Mouse (Mus musculus) liver (tissue): ENCODE data around the gene Rbms3.
A peak's percentile ranks its signal among the peaks of the same experiment; 100 is the strongest.

Experiments used
- DNase-seq: peaks from one replicate; pipeline ENCODE4 v3.0.0-alpha.2; 2020; ENCODE audit warnings: mixed read lengths

The Rbms3 gene

GRCm38 (mm10) chr9:116808401-116808800, 821.3 kb downstream of the Rbms3 start:
- DNase-seq, result no peak

- peak; percentile 13 for DNase-seq
Observed at GRCm38 (mm10) chr9:116807166-116808081, 822.3 kb downstream of the Rbms3 start.

- DNase-seq, result no peak
Observed at GRCm38 (mm10) chr9:116803292-116803731, 826.4 kb downstream of the Rbms3 start.

GRCm38 (mm10) chr9:116802602-116803001, 827.1 kb downstream of the Rbms3 start:
- DNase-seq, result no peak

GRCm38 (mm10) chr9:116795240-116795955, 834.3 kb downstream of the Rbms3 start:
- no peak for DNase-seq

- DNase-seq, result no peak
Observed at GRCm38 (mm10) chr9:116791850-116792249, 837.9 kb downstream of the Rbms3 start.

- no peak for DNase-seq
Observed at GRCm38 (mm10) chr9:116786136-116787046, 843.3 kb downstream of the Rbms3 start.

- DNase-seq, result no peak
Observed at GRCm38 (mm10) chr9:116771820-116772219, 857.9 kb downstream of the Rbms3 start.

GRCm38 (mm10) chr9:116769358-116770054, 860.2 kb downstream of the Rbms3 start:
- DNase-seq, result no peak

GRCm38 (mm10) chr9:116762395-116763025, 867.2 kb downstream of the Rbms3 start:
- DNase-seq, result peak; percentile 16

- DNase-seq, result no peak
Observed at GRCm38 (mm10) chr9:116748857-116749584, 880.7 kb downstream of the Rbms3 start.

- DNase-seq, result no peak
Observed at GRCm38 (mm10) chr9:116748346-116748745, 881.4 kb downstream of the Rbms3 start.

- DNase-seq, result no peak
Observed at GRCm38 (mm10) chr9:116746871-116747270, 882.8 kb downstream of the Rbms3 start.

GRCm38 (mm10) chr9:116737786-116738185, 891.9 kb downstream of the Rbms3 start:
- no peak for DNase-seq

GRCm38 (mm10) chr9:116729172-116729571, 900.5 kb downstream of the Rbms3 start:
- DNase-seq, result no peak

- no peak for DNase-seq
Observed at GRCm38 (mm10) chr9:116728655-116729054, 901.1 kb downstream of the Rbms3 start.

GRCm38 (mm10) chr9:116728093-116728492, 901.6 kb downstream of the Rbms3 start:
- DNase-seq, result no peak

GRCm38 (mm10) chr9:116724581-116724980, 905.1 kb downstream of the Rbms3 start:
- no peak for DNase-seq

- peak; percentile 10 for DNase-seq
Observed at GRCm38 (mm10) chr9:116703119-116703518, 926.6 kb downstream of the Rbms3 start.

- no peak for DNase-seq
Observed at GRCm38 (mm10) chr9:116702611-116703010, 927.1 kb downstream of the Rbms3 start.
